Mouse (Mus musculus) MEL (cell line): ENCODE results near the gene Med8. TPM values are rescaled to one million over a fixed set of nuclear protein-coding genes. Genes with fewer than 3 reads are reported as not detected.

Experiments used
- DNase-seq: peaks from one replicate; pipeline ENCODE4 v3.0.0; 2011; ENCODE audit warnings: low read depth, low spot score
- H3K27ac ChIP-seq: 2 replicates; pipeline ENCODE4 v1.5.1; 2012; ENCODE audit warnings: low read depth, mild to moderate bottlenecking, control low read depth, low read length, moderate library complexity; ENCODE audit not compliant: control insufficient read depth
- H3K27me3 ChIP-seq, 2 experiments: fragments of 150-350 bp in 1 of 2; sonication (generic) in 1 of 2; 2 replicates each; pipeline ENCODE4 v1.6.1; 2012; ENCODE audit warnings: low read length in 2 of 2, mild to moderate bottlenecking in 2 of 2, improper control_type of control experiment in 1 of 2, moderate library complexity in 1 of 2; ENCODE audit not compliant: insufficient read depth in 2 of 2, control insufficient read depth in 1 of 2
- H3K36me3 ChIP-seq, 2 experiments: 2 replicates each; pipeline ENCODE4 v1.6.1; 2012 to 2014; ENCODE audit warnings: low read length in 2 of 2, improper control_type of control experiment in 1 of 2, inconsistent platforms in 1 of 2, mild to moderate bottlenecking in 1 of 2; ENCODE audit not compliant: insufficient read depth in 2 of 2, control insufficient read depth in 1 of 2
- H3K4me1 ChIP-seq, 2 experiments: fragments of 150-350 bp in 1 of 2; sonication (generic) in 1 of 2; 2 replicates each; pipeline ENCODE4 v1.6.1; 2012; ENCODE audit warnings: low read length in 2 of 2, improper control_type of control experiment in 1 of 2, mild to moderate bottlenecking in 1 of 2; ENCODE audit not compliant: insufficient read depth in 2 of 2, control insufficient read depth in 1 of 2
- H3K4me3 ChIP-seq, 2 experiments: fragments of 150-350 bp in 1 of 2; sonication (generic) in 1 of 2; 2 replicates each; pipeline ENCODE4 v1.5.1; 2012; ENCODE audit warnings: low read depth in 2 of 2, low read length in 2 of 2, mild to moderate bottlenecking in 2 of 2, moderate library complexity in 2 of 2, control low read depth in 1 of 2, improper control_type of control experiment in 1 of 2; ENCODE audit not compliant: control insufficient read depth in 1 of 2, insufficient read depth in 1 of 2
- H3K79me2 ChIP-seq: 2 replicates; pipeline ENCODE4 v1.6.1; 2012; ENCODE audit warnings: mild to moderate bottlenecking, low read length, moderate library complexity; ENCODE audit not compliant: control insufficient read depth, poor library complexity, insufficient read depth
- H3K9ac ChIP-seq: 2 replicates; pipeline ENCODE4 v1.6.1; 2012; ENCODE audit warnings: low read depth, mild to moderate bottlenecking, control low read depth, low read length, moderate library complexity; ENCODE audit not compliant: control insufficient read depth, poor library complexity, severe bottlenecking
- H3K9me3 ChIP-seq: fragments of 150-350 bp; sonication (generic); replicated peaks from 2 replicates; pipeline ENCODE4 v1.6.1; 2012; ENCODE audit warnings: mild to moderate bottlenecking, low read length, improper control_type of control experiment, moderate library complexity; ENCODE audit not compliant: insufficient read depth
- BHLHE40 ChIP-seq: IDR thresholded peaks from 2 replicates; pipeline ENCODE4 v1.6.1; 2012; ENCODE audit warnings: low read depth, mild to moderate bottlenecking, inconsistent platforms, low read length, improper control_type of control experiment, borderline replicate concordance
- CHD2 ChIP-seq: IDR thresholded peaks from 2 replicates; pipeline ENCODE4 v1.6.1; 2011; ENCODE audit warnings: low read length, improper control_type of control experiment
- ELF1 ChIP-seq: IDR thresholded peaks from 2 replicates; pipeline ENCODE4 v1.6.1; 2014; ENCODE audit warnings: low read depth, mild to moderate bottlenecking, inconsistent platforms, low read length, improper control_type of control experiment, moderate library complexity
- EP300 ChIP-seq, 2 experiments: IDR thresholded peaks; 2 replicates each; pipeline ENCODE4 v1.6.1; 2011; ENCODE audit warnings: improper control_type of control experiment in 2 of 2, low read length in 2 of 2, low read depth in 1 of 2, mild to moderate bottlenecking in 1 of 2
- ETS1 ChIP-seq: IDR thresholded peaks from 2 replicates; pipeline ENCODE4 v1.6.1; 2012; ENCODE audit warnings: low read depth, mild to moderate bottlenecking, inconsistent platforms, low read length, improper control_type of control experiment, moderate library complexity
- GABPA ChIP-seq: IDR thresholded peaks from 2 replicates; pipeline ENCODE4 v1.6.1; 2012; ENCODE audit warnings: low read depth, mild to moderate bottlenecking, inconsistent platforms, low read length, improper control_type of control experiment, moderate library complexity
- GATA1 ChIP-seq: IDR thresholded peaks from 2 replicates; pipeline ENCODE4 v1.6.1; 2011; ENCODE audit warnings: low read depth, low read length, improper control_type of control experiment
- HCFC1 ChIP-seq: IDR thresholded peaks from 2 replicates; pipeline ENCODE4 v1.6.1; 2012; ENCODE audit warnings: low read depth, mild to moderate bottlenecking, inconsistent platforms, low read length, improper control_type of control experiment, moderate library complexity
- KAT2A ChIP-seq: conservative IDR thresholded peaks from 2 replicates; pipeline ENCODE4 v1.6.1; 2012; ENCODE audit warnings: low read depth, low read length, improper control_type of control experiment, inconsistent platforms
- MAX ChIP-seq: IDR thresholded peaks from 2 replicates; pipeline ENCODE4 v1.6.1; 2011; ENCODE audit warnings: low read length, improper control_type of control experiment
- MEF2A ChIP-seq: IDR thresholded peaks from 2 replicates; pipeline ENCODE4 v1.6.1; 2014; ENCODE audit warnings: low read depth, mild to moderate bottlenecking, inconsistent platforms, low read length, improper control_type of control experiment; ENCODE audit not compliant: poor library complexity, insufficient replicate concordance, severe bottlenecking; ENCODE audit errors: extremely low read depth
- MXI1 ChIP-seq: IDR thresholded peaks from 2 replicates; pipeline ENCODE4 v1.6.1; 2011; ENCODE audit warnings: mild to moderate bottlenecking, low read depth, low read length, improper control_type of control experiment
- MYC ChIP-seq: IDR thresholded peaks from 2 replicates; pipeline ENCODE4 v1.6.1; 2011; ENCODE audit warnings: low read depth, mild to moderate bottlenecking, low read length, improper control_type of control experiment, moderate library complexity
- NELFE ChIP-seq: IDR thresholded peaks from 2 replicates; pipeline ENCODE4 v1.6.1; 2011; ENCODE audit warnings: low read depth, low read length, improper control_type of control experiment
- POLR2AphosphoS5 ChIP-seq: IDR thresholded peaks from 2 replicates; pipeline ENCODE4 v1.6.1; 2012; ENCODE audit warnings: low read depth, borderline replicate concordance, mild to moderate bottlenecking, inconsistent platforms, low read length, moderate library complexity, mixed read lengths
- RAD21 ChIP-seq: IDR thresholded peaks from 2 replicates; pipeline ENCODE4 v1.6.1; 2011; ENCODE audit warnings: mild to moderate bottlenecking, low read depth, low read length, improper control_type of control experiment
- SMC3 ChIP-seq: IDR thresholded peaks from 2 replicates; pipeline ENCODE4 v1.6.1; 2011; ENCODE audit warnings: low read depth, low read length, improper control_type of control experiment
- TCF12 ChIP-seq: IDR thresholded peaks from 2 replicates; pipeline ENCODE4 v1.6.1; 2014; ENCODE audit warnings: low read depth, mild to moderate bottlenecking, inconsistent platforms, low read length, improper control_type of control experiment, moderate library complexity
- UBTF ChIP-seq: IDR thresholded peaks from 2 replicates; pipeline ENCODE4 v1.6.1; 2012; ENCODE audit warnings: low read depth, mild to moderate bottlenecking, inconsistent platforms, low read length, improper control_type of control experiment, moderate library complexity, borderline replicate concordance; ENCODE audit not compliant: insufficient read depth
- USF2 ChIP-seq, 2 experiments: IDR thresholded peaks; 2 replicates each; pipeline ENCODE4 v1.6.1; 2011 to 2012; ENCODE audit warnings: improper control_type of control experiment in 2 of 2, low read length in 2 of 2, borderline replicate concordance in 1 of 2, inconsistent platforms in 1 of 2, low read depth in 1 of 2, mild to moderate bottlenecking in 1 of 2; ENCODE audit not compliant: insufficient read depth in 1 of 2
- ZNF384 ChIP-seq: IDR thresholded peaks from 2 replicates; pipeline ENCODE4 v1.6.1; 2012; ENCODE audit warnings: low read depth, mild to moderate bottlenecking, inconsistent platforms, low read length, improper control_type of control experiment
- polyA plus RNA-seq, 2 experiments: library from polyadenylated mRNA; stranded (reverse) in 1 of 2; unstranded in 1 of 2; fragments of >175 nt in 1 of 2; fragments of >200 nt in 1 of 2; gene quantifications; 2 replicates each; pipeline versions ENCODE4 v1.2.1 to v1.2.4; 2012; ENCODE audit warnings: low replicate concordance in 2 of 2, low read depth in 1 of 2; ENCODE audit not compliant: insufficient read length in 2 of 2, insufficient read depth in 1 of 2, missing spikeins in 1 of 2
- total RNA-seq: library from RNA; depleted of rRNA; stranded (reverse); fragments of 300-350 nt; gene quantifications from 2 replicates; pipeline ENCODE4 v1.2.3, GENCODE M21; 2012

The Med8 gene
- total and polyA plus RNA-seq, 3 experiments: 84.2 to 159 (median 134) TPM

GRCm38 (mm10) chr4:118371822-118372221 is 37.3 kb upstream of the Med8 start:
- no peak overlapping the region for H3K27ac ChIP-seq
- DNase-seq: no peak
- no peaks in the 10 kb centered on the region for H3K9me3 ChIP-seq
- no peaks in the 10 kb centered on the region for H3K27me3 ChIP-seq
- H3K9ac ChIP-seq: no peak overlapping the region
- H3K4me3 ChIP-seq: no peak overlapping the region
- no peaks in the 10 kb centered on the region for H3K4me1 ChIP-seq
- no peak for TF ChIP-seq USF2 (IDR thresholded peaks at IDR 0.05; ENCODE audit: borderline replicate concordance in 1 of 2, insufficient read depth in 1 of 2, low read depth in 1 of 2, low read length in 2 of 2)
- TF ChIP-seq TCF12: no peak
- TF ChIP-seq HCFC1: no peak
- TF ChIP-seq MXI1: no peak
- no peak for TF ChIP-seq ELF1
- no peak for TF ChIP-seq UBTF
- TF ChIP-seq POLR2AphosphoS5: no peak
- TF ChIP-seq ETS1: no peak
- TF ChIP-seq SMC3: no peak
- TF ChIP-seq MEF2A: no peak
- TF ChIP-seq GABPA: no peak
- TF ChIP-seq ZNF384: no peak
- TF ChIP-seq BHLHE40: no peak
- TF ChIP-seq KAT2A: no peak
- no peak for TF ChIP-seq CHD2
- peaks cover 0 to 1% of the 10 kb centered on the region in 2 experiments; a peak in 1 of 4 replicates for H3K36me3 ChIP-seq
- no peaks in the 10 kb centered on the region for H3K79me2 ChIP-seq

- H3K27me3 ChIP-seq: no peaks in the 10 kb centered on the region
- H3K9ac ChIP-seq: no peak overlapping the region
- no peak overlapping the region for H3K4me3 ChIP-seq
- H3K36me3 ChIP-seq: peaks cover 0 to 3% of the 10 kb centered on the region in 2 experiments; a peak in 1 of 4 replicates
- no peak for TF ChIP-seq RAD21
- TF ChIP-seq MAX: no peak
- TF ChIP-seq NELFE: no peak
- no peak for TF ChIP-seq ELF1
- TF ChIP-seq GATA1: no peak
- no peak for TF ChIP-seq MYC
- TF ChIP-seq POLR2AphosphoS5: no peak
- TF ChIP-seq EP300 (IDR thresholded peaks at IDR 0.05; ENCODE audit: low read depth in 1 of 2, low read length in 2 of 2): no peak
- no peaks in the 10 kb centered on the region for H3K79me2 ChIP-seq
- no peak for DNase-seq
- H3K9me3 ChIP-seq: no peaks in the 10 kb centered on the region
- no peak overlapping the region for H3K27ac ChIP-seq
- no peaks in the 10 kb centered on the region for H3K4me1 ChIP-seq
Observed at GRCm38 (mm10) chr4:118375999-118376398, 33.1 kb upstream of the Med8 start.
